Mouse (Mus musculus): ENCODE results near the gene Atl3.

Gene Atl3

GRCm38 (mm10) chr19:7562601-7563129 is 68.8 kb downstream of the Atl3 start:
- DNase-seq, result no peak

- no peak for DNase-seq
Measured at GRCm38 (mm10) chr19:7563676-7564075, 69.8 kb downstream of the Atl3 start.

- no peak for DNase-seq
Measured at GRCm38 (mm10) chr19:7564457-7564856, 70.6 kb downstream of the Atl3 start.

GRCm38 (mm10) chr19:7566826-7567225 is 73.0 kb downstream of the Atl3 start:
- DNase-seq, result no peak

- DNase-seq, result no peak
Measured at GRCm38 (mm10) chr19:7568364-7568763, 74.5 kb downstream of the Atl3 start.

- no peak for DNase-seq
Measured at GRCm38 (mm10) chr19:7569650-7570049, 75.8 kb downstream of the Atl3 start.

GRCm38 (mm10) chr19:7576180-7576579 is 82.3 kb downstream of the Atl3 start:
- DNase-seq, result no peak

GRCm38 (mm10) chr19:7577710-7578109 is 83.9 kb downstream of the Atl3 start:
- DNase-seq, result no peak

- no peak for DNase-seq
Measured at GRCm38 (mm10) chr19:7581042-7581441, 87.2 kb downstream of the Atl3 start.

- DNase-seq, result no peak
Measured at GRCm38 (mm10) chr19:7583101-7583500, 89.3 kb downstream of the Atl3 start.

- DNase-seq, result no peak
Measured at GRCm38 (mm10) chr19:7583599-7583998, 89.8 kb downstream of the Atl3 start.

- no peak for DNase-seq
Measured at GRCm38 (mm10) chr19:7585279-7585678, 91.4 kb downstream of the Atl3 start.

GRCm38 (mm10) chr19:7585764-7586163 is 91.9 kb downstream of the Atl3 start:
- no peak for DNase-seq
